Mouse (Mus musculus): ENCODE measurements around the gene Dda1. TPM values are rescaled to one million over a fixed set of nuclear protein-coding genes. Genes with fewer than 3 reads are reported as not detected.

The Dda1 gene
- polyA plus RNA-seq, 1 experiment from 2014 or later: 100 TPM

DNA sequence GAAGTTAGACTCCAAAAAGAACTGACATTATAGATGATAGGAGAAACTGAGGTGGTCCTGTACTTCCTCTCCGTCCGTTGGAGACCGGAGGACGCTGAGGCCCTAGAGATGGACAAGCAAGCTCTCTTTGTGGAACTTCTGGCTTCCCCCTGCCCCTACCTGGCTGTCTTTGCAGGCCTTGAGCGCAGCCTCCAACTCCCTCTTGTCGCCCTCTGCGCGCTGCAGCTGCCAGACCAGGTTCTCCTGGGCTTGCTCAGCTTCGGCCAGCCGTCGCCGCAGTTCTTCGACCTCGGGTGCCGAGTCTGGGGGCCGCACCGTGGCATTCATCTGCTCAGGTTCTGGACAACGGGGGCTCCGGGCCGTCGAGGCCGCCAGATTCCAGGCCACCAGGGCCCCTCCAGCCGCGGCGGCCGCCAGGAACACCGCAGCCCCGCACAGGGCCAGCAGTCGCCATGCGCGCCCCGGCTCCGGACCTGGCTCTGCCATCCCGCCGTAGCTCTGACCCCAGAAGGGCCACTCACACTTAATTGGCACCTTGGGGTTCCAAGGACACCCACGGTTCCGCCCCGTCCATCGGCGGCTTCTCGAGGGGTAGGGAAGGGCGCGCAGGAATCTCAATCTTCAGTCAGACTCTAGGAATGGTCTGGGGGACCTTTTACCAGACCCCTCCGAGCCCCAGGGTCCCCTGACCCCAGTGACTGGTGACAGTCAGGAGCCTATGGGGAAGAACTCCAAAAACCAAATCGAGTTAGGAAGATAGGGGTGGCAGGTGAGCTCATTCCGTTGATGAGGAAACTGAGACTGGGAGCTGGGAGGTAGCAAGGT is 56.4 kb downstream of the Dda1 start, which contains the start of gene Ccdc194:
Gene Ccdc194 (minus strand): TSS at position 486 of the 825 bp plus-strand sequence.
- peak within 1 kb of the TSS; percentile 24; the same call in 1 of the 2 replicates for H3K4me2 ChIP-seq (ENCODE audit: low read depth, low read length)
- H3K27ac ChIP-seq (replicated peaks; ENCODE audit: low read depth, low read length): peak within 1 kb of the TSS; percentile 52; the same call in 1 of the 2 replicates
- peaks cover 27% of the 10 kb centered on the region for H3K27me3 ChIP-seq (replicated peaks; ENCODE audit: control insufficient read depth, insufficient read depth, low read length)
- DNase-seq (ENCODE audit: low spot score) (no peak), ATAC-seq (ENCODE audit: low read depth) (no peak)
- H3K9ac ChIP-seq (ENCODE audit: low read depth, low read length): peak within 1 kb of the TSS; percentile 38; the same call in 1 of the 2 replicates
- H3K9me3 ChIP-seq (ENCODE audit: control insufficient read depth, low read length): no peaks in the 10 kb centered on the region
- WGBS: 9% methylated on average over 33 of the region's 46 CpGs
- peaks cover 3% of the 10 kb centered on the region; the same call in 1 of the 2 replicates for H3K4me1 ChIP-seq (ENCODE audit: control insufficient read depth, insufficient read depth, low read length)
- peak within 1 kb of the TSS; percentile 8; the same call in 1 of the 2 replicates for H3K4me3 ChIP-seq (ENCODE audit: low read depth, low read length)
- H3K36me3 ChIP-seq (ENCODE audit: control insufficient read depth, insufficient read depth, low read length): no peaks in the 10 kb centered on the region

Other genes starting within 250 kb of the Dda1 start
- gene Myo9b, start 196.5 kb upstream of the Dda1 start, polyA plus RNA-seq (2014; fragmentation: Nextera tagmentation; extraction: Ambion mirVana): 24.1 and 26.0 TPM in 2 replicates
- gene Haus8, start 196.3 kb upstream of the Dda1 start, polyA plus RNA-seq (2014; fragmentation: Nextera tagmentation; extraction: Ambion mirVana): 46.2 and 48.7 TPM in 2 replicates
- 106 and 115 TPM in 2 replicates for gene Use1, start 102.4 kb upstream of the Dda1 start, polyA plus RNA-seq (2014; fragmentation: Nextera tagmentation; extraction: Ambion mirVana)
- 3.8 and 4.0 TPM in 2 replicates for gene Ocel1, start 97.9 kb upstream of the Dda1 start, polyA plus RNA-seq (2014; fragmentation: Nextera tagmentation; extraction: Ambion mirVana)
- gene Nr2f6, start 87.2 kb upstream of the Dda1 start, polyA plus RNA-seq (2014; fragmentation: Nextera tagmentation; extraction: Ambion mirVana): 57.2 and 61.9 TPM in 2 replicates
- gene Ushbp1, start 73.4 kb upstream of the Dda1 start, polyA plus RNA-seq (2014; fragmentation: Nextera tagmentation; extraction: Ambion mirVana): 9.4 and 11.3 TPM in 2 replicates
- 79.6 and 85.2 TPM in 2 replicates for gene Babam1, start 72.3 kb upstream of the Dda1 start, polyA plus RNA-seq (2014; fragmentation: Nextera tagmentation; extraction: Ambion mirVana)
- gene Ankle1, start 63.2 kb upstream of the Dda1 start, polyA plus RNA-seq (2014; fragmentation: Nextera tagmentation; extraction: Ambion mirVana): 13.0 and 16.4 TPM in 2 replicates
- 47.9 and 49.4 TPM in 2 replicates for gene Abhd8, start 5.5 kb upstream of the Dda1 start, polyA plus RNA-seq (2014; fragmentation: Nextera tagmentation; extraction: Ambion mirVana)
- gene Mrpl34, start 4.2 kb upstream of the Dda1 start, polyA plus RNA-seq (2014; fragmentation: Nextera tagmentation; extraction: Ambion mirVana): 115 and 123 TPM in 2 replicates
- 2.0 and 2.1 TPM in 2 replicates for gene Ano8, start 16.8 kb downstream of the Dda1 start, polyA plus RNA-seq (2014; fragmentation: Nextera tagmentation; extraction: Ambion mirVana)
- 5.3 and 6.8 TPM in 2 replicates for gene Gtpbp3, start 18.9 kb downstream of the Dda1 start, polyA plus RNA-seq (2014; fragmentation: Nextera tagmentation; extraction: Ambion mirVana)
- 53.5 and 59.0 TPM in 2 replicates for gene Plvap, start 42.6 kb downstream of the Dda1 start, polyA plus RNA-seq (2014; fragmentation: Nextera tagmentation; extraction: Ambion mirVana)
- gene Ccdc194, start 56.5 kb downstream of the Dda1 start, polyA plus RNA-seq (2014; fragmentation: Nextera tagmentation; extraction: Ambion mirVana): 2.4 and 3.5 TPM in 2 replicates
- gene Bst2, start 68.3 kb downstream of the Dda1 start, polyA plus RNA-seq (2014; fragmentation: Nextera tagmentation; extraction: Ambion mirVana): 16.0 and 16.2 TPM in 2 replicates
- gene Mvb12a, start 73.7 kb downstream of the Dda1 start, polyA plus RNA-seq (2014; fragmentation: Nextera tagmentation; extraction: Ambion mirVana): 85.4 and 95.3 TPM in 2 replicates
- gene Tmem221, start 89.7 kb downstream of the Dda1 start, polyA plus RNA-seq (2014; fragmentation: Nextera tagmentation; extraction: Ambion mirVana): 1.1 and 1.4 TPM in 2 replicates
- 0.07 TPM in 1 of 2 replicates, not detected in the other for gene Nxnl1, start 97.4 kb downstream of the Dda1 start, polyA plus RNA-seq (2014; fragmentation: Nextera tagmentation; extraction: Ambion mirVana)
- 15.5 and 20.4 TPM in 2 replicates for gene Slc27a1, start 99.7 kb downstream of the Dda1 start, polyA plus RNA-seq (2014; fragmentation: Nextera tagmentation; extraction: Ambion mirVana)
- gene Pgls, start 123.0 kb downstream of the Dda1 start, polyA plus RNA-seq (2014; fragmentation: Nextera tagmentation; extraction: Ambion mirVana): 239 and 245 TPM in 2 replicates
- 2.3 and 3.5 TPM in 2 replicates for gene Fam129c, start 128.4 kb downstream of the Dda1 start, polyA plus RNA-seq (2014; fragmentation: Nextera tagmentation; extraction: Ambion mirVana)
- 107 and 112 TPM in 2 replicates for gene Colgalt1, start 141.8 kb downstream of the Dda1 start, polyA plus RNA-seq (2014; fragmentation: Nextera tagmentation; extraction: Ambion mirVana)
- 1.1 and 1.4 TPM in 2 replicates for gene Unc13a, start 202.6 kb downstream of the Dda1 start, polyA plus RNA-seq (2014; fragmentation: Nextera tagmentation; extraction: Ambion mirVana)
- 4.8 and 5.2 TPM in 2 replicates for gene Jak3, start 207.1 kb downstream of the Dda1 start, polyA plus RNA-seq (2014; fragmentation: Nextera tagmentation; extraction: Ambion mirVana)
- gene Insl3, start 220.0 kb downstream of the Dda1 start, polyA plus RNA-seq (2014; fragmentation: Nextera tagmentation; extraction: Ambion mirVana): 1.0 TPM in 1 of 2 replicates, not detected in the other
- gene B3gnt3, start 232.6 kb downstream of the Dda1 start, polyA plus RNA-seq (2014; fragmentation: Nextera tagmentation; extraction: Ambion mirVana): 0.84 and 0.87 TPM in 2 replicates